Mouse (Mus musculus) neural tube, embryonic 12.5 days (tissue): Measurements from ENCODE around the gene Prrt2. TPM values are rescaled to one million over a fixed set of nuclear protein-coding genes. Genes with fewer than 3 reads are reported as not detected.

Source experiments
- ATAC-seq: fragments of 200-750 bp; cut with Nextera tagmentation; 2 replicates; pipeline ENCODE4 v1.8.0; 2017; ENCODE audit warnings: low read depth, mild to moderate bottlenecking, moderate TSS enrichment, moderate library complexity; ENCODE audit not compliant: low FRiP score
- H3K27ac ChIP-seq: fragments of 300-500 bp; sonication (generic); 2 replicates; pipeline ENCODE4 v1.5.1; 2016
- H3K27me3 ChIP-seq: fragments of 300-500 bp; sonication (generic); replicated peaks from 2 replicates; pipeline ENCODE4 v1.6.1; 2016; ENCODE audit warnings: mild to moderate bottlenecking
- H3K36me3 ChIP-seq: fragments of 300-500 bp; sonication (generic); 2 replicates; pipeline ENCODE4 v1.6.1; 2016; ENCODE audit warnings: mild to moderate bottlenecking
- H3K4me1 ChIP-seq: fragments of 300-500 bp; sonication (generic); 2 replicates; pipeline ENCODE4 v1.6.1; 2016
- H3K4me2 ChIP-seq: fragments of 300-500 bp; sonication (generic); replicated peaks from 2 replicates; pipeline ENCODE4 v1.6.1; 2016; ENCODE audit warnings: mild to moderate bottlenecking
- H3K4me3 ChIP-seq: fragments of 300-500 bp; sonication (generic); 2 replicates; pipeline ENCODE4 v1.5.1; 2016
- H3K9ac ChIP-seq: fragments of 300-500 bp; sonication (generic); 2 replicates; pipeline ENCODE4 v1.6.1; 2016; ENCODE audit warnings: mild to moderate bottlenecking
- H3K9me3 ChIP-seq: fragments of 300-500 bp; sonication (generic); 2 replicates; pipeline ENCODE4 v1.6.1; 2016; ENCODE audit warnings: mild to moderate bottlenecking
- WGBS: fragments of 180-500 bp; shearing (Covaris S2); methylation state at CpG from one replicate; pipeline ENCODE4 v1.1.7; 2016; 5-methylcytosine and 5-hydroxymethylcytosine counted together
- polyA plus RNA-seq: library from polyadenylated mRNA; unstranded; fragments of >200 nt; fragmentation: Nextera tagmentation; extraction: Ambion mirVana; gene quantifications from 2 replicates; pipeline ENCODE4 v1.2.1, GENCODE M21; 2016

Prrt2 gene
- 5.3 and 6.2 TPM in 2 replicates for polyA plus RNA-seq

- peak within 1 kb of the TSS; percentile 98 for H3K4me2 ChIP-seq
- under 1% methylated on average over 37 of the region's 37 CpGs for WGBS
- H3K27ac ChIP-seq, result peak within 1 kb of the TSS; percentile 57
- ATAC-seq, result no peak
- H3K4me1 ChIP-seq, result peaks cover 74% of the 10 kb centered on the region
- H3K9ac ChIP-seq, result peak within 1 kb of the TSS; percentile 69
- H3K36me3 ChIP-seq, result peaks cover 33% of the 10 kb centered on the region
- peak within 1 kb of the TSS; percentile 44 for H3K4me3 ChIP-seq
- H3K27me3 ChIP-seq, result no peaks in the 10 kb centered on the region
- no peaks in the 10 kb centered on the region for H3K9me3 ChIP-seq
Observed at GRCm38 (mm10) chr7:127020901-127021562, at the start of gene Prrt2, which contains the start of gene Gm42742. Prrt2 (minus strand) TSS chr7:127021211. Gm42742 (minus strand) TSS chr7:127021097.

DNA sequence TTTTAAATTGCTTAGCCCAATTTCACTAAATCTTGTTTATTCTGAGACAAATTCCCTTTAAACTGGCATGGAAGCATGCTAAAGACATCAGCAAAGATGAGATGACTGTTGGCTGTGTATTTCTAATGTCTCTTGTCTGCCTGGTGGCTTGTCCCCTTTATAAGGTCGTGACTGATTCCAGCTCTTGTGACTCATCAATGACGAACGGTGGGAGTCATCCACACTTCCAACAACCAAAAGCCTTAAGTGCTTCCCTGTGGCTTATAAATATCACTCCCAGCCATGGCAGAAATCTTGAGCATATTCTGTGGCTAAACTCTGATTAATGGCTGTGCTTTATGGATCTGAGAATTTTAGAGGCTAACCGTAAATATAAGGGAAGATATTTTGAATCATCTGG, 45.3 kb upstream of the Prrt2 start:
- Histone ChIP-seq H3K4me3 (no peak overlapping the region), H3K4me2 (no peak overlapping the region), H3K27me3 (no peaks in the 10 kb centered on the region), H3K9ac (no peak overlapping the region), H3K9me3 (no peaks in the 10 kb centered on the region), H3K36me3 (no peaks in the 10 kb centered on the region), H3K27ac (no peak overlapping the region), H3K4me1 (no peaks in the 10 kb centered on the region)
- ATAC-seq, result no peak
- 79% methylated on average over 4 of the region's 4 CpGs for WGBS

DNA sequence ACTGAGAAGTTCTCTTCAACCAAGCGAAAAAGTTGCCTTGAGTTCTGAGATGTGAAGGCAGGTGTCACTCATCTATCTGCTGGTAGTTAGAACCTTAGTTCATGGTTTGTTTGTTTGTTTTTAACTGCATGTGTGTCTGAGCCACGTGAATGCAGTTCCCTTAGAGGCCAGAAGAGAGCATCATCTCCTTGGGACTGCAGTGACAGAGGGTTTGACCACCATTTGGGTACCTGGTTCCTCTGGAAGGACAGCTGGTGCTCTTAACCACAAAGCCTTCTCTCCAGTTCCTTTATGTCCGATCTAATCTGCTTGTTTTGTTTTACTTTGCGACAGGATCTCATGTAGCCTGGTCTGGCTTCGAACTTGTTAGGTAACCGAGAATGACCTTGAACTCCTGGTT, 44.5 kb upstream of the Prrt2 start:
- no peaks in the 10 kb centered on the region for H3K36me3 ChIP-seq
- ATAC-seq, result no peak
- H3K4me2 ChIP-seq, result no peak overlapping the region
- no peak overlapping the region for H3K9ac ChIP-seq
- no peaks in the 10 kb centered on the region for H3K4me1 ChIP-seq
- no peak overlapping the region for H3K4me3 ChIP-seq
- WGBS, result 90% methylated on average over 6 of the region's 6 CpGs
- no peaks in the 10 kb centered on the region for H3K27me3 ChIP-seq
- H3K27ac ChIP-seq, result no peak overlapping the region
- no peaks in the 10 kb centered on the region for H3K9me3 ChIP-seq

- H3K9me3 ChIP-seq, result no peaks in the 10 kb centered on the region
- H3K36me3 ChIP-seq, result no peaks in the 10 kb centered on the region
- 76% methylated on average over 5 of the region's 5 CpGs for WGBS
- H3K4me1 ChIP-seq, result no peaks in the 10 kb centered on the region
- no peak overlapping the region for H3K27ac ChIP-seq
- H3K4me3 ChIP-seq, result no peak overlapping the region
- no peaks in the 10 kb centered on the region for H3K27me3 ChIP-seq
- H3K4me2 ChIP-seq, result no peak overlapping the region
- no peak for ATAC-seq
- no peak overlapping the region for H3K9ac ChIP-seq
Observed at GRCm38 (mm10) chr7:127055026-127055585, 34.1 kb upstream of the Prrt2 start.

GRCm38 (mm10) chr7:127041851-127042672, 21.1 kb upstream of the Prrt2 start, which contains the start of gene Kif22:
Kif22 (minus strand) TSS chr7:127042471.
- under 1% methylated on average over 53 of the region's 53 CpGs for WGBS
- 0 out of 2 replicates have a peak, but pooled peaks cover 6% of the 10 kb centered on the region for H3K36me3 ChIP-seq
- peak; percentile 48; the same call in 1 of the 2 replicates for ATAC-seq
- H3K4me2 ChIP-seq, result peak within 1 kb of the TSS; percentile 70
- H3K27ac ChIP-seq, result no peak within 1 kb of the TSS
- peaks cover 14% of the 10 kb centered on the region for H3K4me1 ChIP-seq
- H3K4me3 ChIP-seq, result peak within 1 kb of the TSS; percentile 73
- peak within 1 kb of the TSS; percentile 68 for H3K9ac ChIP-seq
- no peaks in the 10 kb centered on the region for H3K27me3 ChIP-seq
- H3K9me3 ChIP-seq, result no peaks in the 10 kb centered on the region

- WGBS, result 47% methylated on average over 1 of the region's 1 CpGs
Observed at GRCm38 (mm10) chr7:127031244-127031643, 10.2 kb upstream of the Prrt2 start.

GRCm38 (mm10) chr7:127030172-127030571, 9.2 kb upstream of the Prrt2 start:
- WGBS, result 100% methylated on average over 1 of the region's 1 CpGs
- ATAC-seq, result no peak
- Histone ChIP-seq H3K4me3 (no peak overlapping the region), H3K9ac (no peak overlapping the region), H3K4me2 (no peak overlapping the region), H3K27me3 (no peaks in the 10 kb centered on the region), H3K9me3 (no peaks in the 10 kb centered on the region), H3K27ac (no peak overlapping the region), H3K36me3 (peaks cover 61% of the 10 kb centered on the region), H3K4me1 (peaks cover 8% of the 10 kb centered on the region)

More at GRCm38 (mm10) chr7:127031244-127031643, 10.2 kb upstream of the Prrt2 start:
- H3K27me3 ChIP-seq, result no peaks in the 10 kb centered on the region
- peaks cover 67% of the 10 kb centered on the region for H3K36me3 ChIP-seq
- no peaks in the 10 kb centered on the region for H3K9me3 ChIP-seq
- H3K4me3 ChIP-seq, result no peak overlapping the region
- no peak for ATAC-seq
- H3K4me2 ChIP-seq, result no peak overlapping the region
- H3K4me1 ChIP-seq, result peaks cover 8% of the 10 kb centered on the region
- no peak overlapping the region for H3K27ac ChIP-seq
- no peak overlapping the region for H3K9ac ChIP-seq

GRCm38 (mm10) chr7:127027885-127028284, 6.9 kb upstream of the Prrt2 start:
- Histone ChIP-seq H3K27me3 (no peaks in the 10 kb centered on the region), H3K4me1 (peaks cover 30% of the 10 kb centered on the region), H3K27ac (peak overlapping the region; percentile 98), H3K9me3 (no peaks in the 10 kb centered on the region), H3K9ac (peak overlapping the region; percentile 61), H3K36me3 (peaks cover 63% of the 10 kb centered on the region), H3K4me2 (peak overlapping the region; percentile 76), H3K4me3 (peak overlapping the region; percentile 98)
- 68% methylated on average over 8 of the region's 8 CpGs for WGBS
- ATAC-seq, result no peak

GRCm38 (mm10) chr7:127026984-127027726, 6.1 kb upstream of the Prrt2 start, which contains the start of gene Maz:
Maz (minus strand) TSS chr7:127027037.
- Histone ChIP-seq H3K27me3 (no peaks in the 10 kb centered on the region), H3K36me3 (peaks cover 63% of the 10 kb centered on the region), H3K4me1 (peaks cover 38% of the 10 kb centered on the region), H3K9me3 (no peaks in the 10 kb centered on the region), H3K27ac (peak within 1 kb of the TSS; percentile 98), H3K4me3 (peak within 1 kb of the TSS; percentile 98), H3K9ac (peak within 1 kb of the TSS; percentile 89), H3K4me2 (peak within 1 kb of the TSS; percentile 98)
- under 1% methylated on average over 51 of the region's 63 CpGs for WGBS
- ATAC-seq, result peak; percentile 88

GRCm38 (mm10) chr7:127026616-127026983, 5.6 kb upstream of the Prrt2 start:
- Histone ChIP-seq H3K27me3 (no peaks in the 10 kb centered on the region), H3K4me1 (peaks cover 43% of the 10 kb centered on the region), H3K4me3 (peak overlapping the region; percentile 98), H3K27ac (peak overlapping the region; percentile 98), H3K4me2 (peak overlapping the region; percentile 98), H3K36me3 (peaks cover 61% of the 10 kb centered on the region), H3K9me3 (no peaks in the 10 kb centered on the region), H3K9ac (peak overlapping the region; percentile 89)
- 3% methylated on average over 5 of the region's 48 CpGs for WGBS
- peak; percentile 8; the same call in 1 of the 2 replicates for ATAC-seq

GRCm38 (mm10) chr7:127026161-127026600, 5.2 kb upstream of the Prrt2 start:
- Histone ChIP-seq H3K27ac (peak overlapping the region; percentile 98), H3K27me3 (no peaks in the 10 kb centered on the region), H3K4me3 (peak overlapping the region; percentile 98), H3K36me3 (peaks cover 58% of the 10 kb centered on the region), H3K9ac (peak overlapping the region; percentile 89), H3K4me2 (peak overlapping the region; percentile 98), H3K4me1 (peaks cover 47% of the 10 kb centered on the region), H3K9me3 (no peaks in the 10 kb centered on the region)
- WGBS, result under 1% methylated on average over 47 of the region's 48 CpGs
- ATAC-seq, result peak; percentile 21
